Mouse (Mus musculus) testis, adult 2 months (tissue): ENCODE data around the gene Atr.

Experiments
- CTCF ChIP-seq: fragments of 200-500 bp; IDR thresholded peaks from 2 replicates; pipeline ENCODE4 v1.5.1; 2012; ENCODE audit warnings: low read depth, mild to moderate bottlenecking, inconsistent platforms, low read length, moderate library complexity; ENCODE audit not compliant: control insufficient read depth, insufficient read depth, insufficient replicate concordance
- POLR2A ChIP-seq: fragments of 200-500 bp; IDR thresholded peaks from 2 replicates; pipeline ENCODE4 v1.6.1; 2012; ENCODE audit warnings: low read depth, mild to moderate bottlenecking, inconsistent platforms, low read length, moderate library complexity; ENCODE audit not compliant: control insufficient read depth

- TF ChIP-seq CTCF (no peak), POLR2A (no peak)
These were observed 21.7 kb upstream of the Atr start for GRCm38 (mm10) chr9:95835741-95836140.
